Mouse (Mus musculus): ENCODE results near the gene Zbtb37. TPM values are rescaled to one million over a fixed set of nuclear protein-coding genes. Genes with fewer than 3 reads are reported as not detected.

Zbtb37 gene
- polyA plus RNA-seq (2015; fragmentation: Nextera tagmentation; extraction: Ambion mirVana), result 10.7 and 11.5 TPM in 2 replicates

DNA sequence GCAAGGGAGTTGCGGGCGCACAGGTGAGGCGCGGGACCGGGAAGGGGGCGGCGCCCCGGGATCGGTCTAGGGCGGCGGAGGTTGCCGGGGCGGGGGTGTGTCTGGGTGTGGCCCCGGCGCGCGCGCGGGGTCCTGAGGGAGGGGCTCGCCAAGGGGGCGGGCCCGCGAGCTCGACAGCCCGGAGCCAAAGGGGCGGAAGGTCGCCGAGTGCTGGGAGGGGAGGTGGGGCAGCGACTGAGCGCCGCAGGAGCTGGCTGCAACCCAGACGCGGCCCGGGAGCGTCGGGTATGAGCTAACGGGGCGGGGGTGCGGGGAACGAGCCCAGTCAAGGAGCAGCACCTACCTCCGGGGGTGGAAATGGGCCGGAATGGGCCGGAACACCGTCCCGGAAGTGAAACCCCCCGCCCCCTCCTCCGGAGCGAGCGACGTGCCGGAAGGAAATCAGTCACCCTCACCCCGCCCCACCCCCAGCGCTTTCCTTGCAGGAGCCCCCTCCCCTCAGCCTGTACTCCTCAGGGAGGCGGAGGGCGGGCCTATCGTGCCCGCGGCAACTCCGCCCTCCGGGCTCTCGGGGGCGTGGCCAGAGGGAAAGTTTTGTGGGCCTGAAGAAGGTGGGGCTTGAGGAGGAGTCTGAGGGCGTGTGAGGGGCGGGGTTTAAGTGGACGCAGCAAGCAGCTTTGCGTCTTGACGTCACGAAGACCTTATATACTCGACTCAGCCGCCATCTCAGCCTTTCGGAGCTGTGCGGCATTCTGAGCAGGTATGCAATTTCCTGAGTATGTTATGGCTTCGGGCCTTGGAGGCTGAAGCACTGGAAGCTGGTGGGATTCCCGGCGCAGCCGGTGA lies at the start of gene Zbtb37:
Gene Zbtb37, minus strand, starts transcription at position 415 of the 846 bp plus-strand sequence.
- peak; percentile 96 for ATAC-seq (ENCODE audit: low FRiP score)
- Histone ChIP-seq H3K4me3 (peak within 1 kb of the TSS; percentile 81), H3K4me1 (replicated peaks) (peaks cover 45% of the 10 kb centered on the region), H3K9ac (peak within 1 kb of the TSS; percentile 95), H3K27ac (peak within 1 kb of the TSS; percentile 93), H3K27me3 (no peaks in the 10 kb centered on the region), H3K9me3 (no peaks in the 10 kb centered on the region), H3K36me3 (peaks cover 59% of the 10 kb centered on the region), H3K4me2 (peak within 1 kb of the TSS; percentile 88)
- WGBS, result under 1% methylated on average over 72 of the region's 76 CpGs

GRCm38 (mm10) chr1:161077243-161077642 lies 42.6 kb upstream of the Zbtb37 start:
- H3K4me2 ChIP-seq, result no peak overlapping the region
- H3K9ac ChIP-seq, result no peak overlapping the region
- no peaks in the 10 kb centered on the region for H3K27me3 ChIP-seq
- WGBS, result 94% methylated on average over 3 of the region's 3 CpGs
- ATAC-seq (ENCODE audit: low FRiP score), result no peak
- H3K4me1 ChIP-seq (replicated peaks), result peaks cover 18% of the 10 kb centered on the region
- H3K4me3 ChIP-seq, result no peak overlapping the region
- no peak overlapping the region for H3K27ac ChIP-seq
- no peaks in the 10 kb centered on the region for H3K36me3 ChIP-seq
- no peaks in the 10 kb centered on the region for H3K9me3 ChIP-seq

- Histone ChIP-seq H3K27ac (no peak overlapping the region), H3K27me3 (no peaks in the 10 kb centered on the region), H3K9ac (no peak overlapping the region), H3K4me2 (no peak overlapping the region), H3K4me3 (no peak overlapping the region), H3K4me1 (replicated peaks) (peaks cover 28% of the 10 kb centered on the region), H3K36me3 (no peaks in the 10 kb centered on the region), H3K9me3 (no peaks in the 10 kb centered on the region)
- ATAC-seq (ENCODE audit: low FRiP score), result no peak
- 91% methylated on average over 6 of the region's 6 CpGs for WGBS
Measured at GRCm38 (mm10) chr1:161076238-161076637, 41.6 kb upstream of the Zbtb37 start.

DNA sequence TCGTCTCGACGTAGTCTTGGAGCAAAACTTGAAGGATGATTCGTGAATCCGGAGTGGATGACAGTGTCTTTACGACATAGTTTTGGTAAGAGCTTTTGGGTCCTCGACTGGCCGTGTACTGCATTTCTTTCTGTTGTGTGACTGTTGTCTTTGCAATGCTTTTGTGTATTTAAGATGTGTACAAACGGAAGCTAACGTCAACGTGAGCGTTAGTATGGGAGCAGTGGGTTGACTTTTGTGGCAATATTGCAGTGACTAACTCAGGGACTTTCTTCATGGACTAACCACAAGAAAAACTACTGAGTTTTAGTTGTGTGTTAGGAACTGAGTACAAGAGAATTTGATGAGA lies 36.6 kb upstream of the Zbtb37 start:
- H3K9me3 ChIP-seq, result no peaks in the 10 kb centered on the region
- no peak for ATAC-seq (ENCODE audit: low FRiP score)
- peak overlapping the region; percentile 66 for H3K4me3 ChIP-seq
- no peak overlapping the region for H3K27ac ChIP-seq
- under 1% methylated on average over 12 of the region's 12 CpGs for WGBS
- peak overlapping the region; percentile 77 for H3K9ac ChIP-seq
- no peaks in the 10 kb centered on the region for H3K27me3 ChIP-seq
- no peaks in the 10 kb centered on the region for H3K36me3 ChIP-seq
- peak overlapping the region; percentile 74 for H3K4me2 ChIP-seq
- H3K4me1 ChIP-seq (replicated peaks), result peaks cover 37% of the 10 kb centered on the region

DNA sequence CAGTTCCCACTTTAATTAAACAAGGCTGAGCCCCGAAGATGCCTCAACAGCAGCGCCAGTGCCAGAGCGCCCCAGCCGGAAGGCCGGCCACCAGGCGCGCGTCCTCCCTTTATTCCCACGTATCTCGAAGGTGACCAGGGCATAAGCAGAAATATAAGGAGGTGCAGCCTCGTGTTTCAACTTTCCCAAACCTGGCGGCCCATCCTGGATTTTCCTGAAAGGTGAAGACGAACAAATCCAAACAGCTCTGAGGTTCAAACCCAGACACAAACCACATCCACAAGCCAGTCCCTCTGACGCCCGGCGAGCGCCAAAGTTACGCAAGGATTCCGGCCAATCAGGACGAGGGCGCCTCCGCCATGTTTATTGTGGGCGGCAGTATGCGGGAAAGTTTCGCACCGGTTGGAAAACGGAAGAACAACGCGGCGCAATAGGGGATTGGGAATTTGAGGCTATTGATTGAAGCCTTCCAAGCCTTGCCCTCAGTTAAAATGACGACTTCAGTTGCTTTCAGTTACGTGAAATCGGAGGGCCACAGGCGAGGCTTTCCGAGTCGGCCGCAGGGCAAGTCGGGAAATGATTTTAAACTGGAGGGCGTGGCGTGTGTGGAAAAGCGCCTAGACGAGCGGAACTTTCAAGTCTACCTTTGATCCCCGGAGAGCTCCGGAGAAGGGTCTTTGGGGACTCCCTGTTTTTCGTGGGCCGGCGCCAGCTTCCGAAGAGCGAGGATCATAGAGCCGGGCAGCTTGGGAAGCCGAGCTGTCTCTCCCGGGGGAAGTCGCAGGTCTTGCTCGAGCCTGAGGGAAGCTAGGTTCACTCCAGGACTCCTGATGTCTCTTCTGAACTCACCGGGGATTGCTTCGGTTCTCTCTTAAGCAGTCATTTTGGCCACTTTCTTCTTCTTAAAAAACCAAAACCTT lies 36.0 kb upstream of the Zbtb37 start, which contains the start of the genes Dars2 and Cenpl:
Gene Dars2, minus strand, starts transcription at position 307 of the 920 bp plus-strand sequence.
Gene Cenpl, plus strand, starts transcription at position 362 of the 920 bp plus-strand sequence.
- H3K27me3 ChIP-seq, result no peaks in the 10 kb centered on the region
- ATAC-seq (ENCODE audit: low FRiP score), result peak; percentile 99
- under 1% methylated on average over 57 of the region's 57 CpGs for WGBS

GRCm38 (mm10) chr1:161063351-161063750 lies 28.7 kb upstream of the Zbtb37 start:
- Histone ChIP-seq H3K9me3 (no peaks in the 10 kb centered on the region), H3K4me2 (no peak overlapping the region), H3K27ac (no peak overlapping the region), H3K27me3 (no peaks in the 10 kb centered on the region), H3K36me3 (peaks cover 30% of the 10 kb centered on the region), H3K9ac (no peak overlapping the region), H3K4me3 (no peak overlapping the region), H3K4me1 (replicated peaks) (no peaks in the 10 kb centered on the region)
- ATAC-seq (ENCODE audit: low FRiP score), result no peak
- 100% methylated on average over 1 of the region's 1 CpGs for WGBS

More for the DNA sequence above, 36.0 kb upstream of the Zbtb37 start, which contains the start of the genes Dars2 and Cenpl:
- Histone ChIP-seq H3K36me3 (no peaks in the 10 kb centered on the region), H3K4me1 (replicated peaks) (peaks cover 37% of the 10 kb centered on the region), H3K9ac (peak within 1 kb of the TSS; percentile 85), H3K27ac (peak within 1 kb of the TSS; percentile 78), H3K4me2 (peak within 1 kb of the TSS; percentile 90), H3K4me3 (peak within 1 kb of the TSS; percentile 66), H3K9me3 (no peaks in the 10 kb centered on the region)

- no peaks in the 10 kb centered on the region for H3K9me3 ChIP-seq
- H3K4me3 ChIP-seq, result no peak overlapping the region
- no peak overlapping the region for H3K4me2 ChIP-seq
- ATAC-seq (ENCODE audit: low FRiP score), result no peak
- H3K27me3 ChIP-seq, result no peaks in the 10 kb centered on the region
- no peaks in the 10 kb centered on the region for H3K4me1 ChIP-seq (replicated peaks)
- peaks cover 56% of the 10 kb centered on the region for H3K36me3 ChIP-seq
- WGBS, result 97% methylated on average over 1 of the region's 1 CpGs
- no peak overlapping the region for H3K27ac ChIP-seq
- no peak overlapping the region for H3K9ac ChIP-seq
Measured at GRCm38 (mm10) chr1:161057164-161057563, 22.5 kb upstream of the Zbtb37 start.

GRCm38 (mm10) chr1:161046972-161047371 lies 12.3 kb upstream of the Zbtb37 start:
- 88% methylated on average over 3 of the region's 3 CpGs for WGBS
- H3K27me3 ChIP-seq, result no peaks in the 10 kb centered on the region
- no peaks in the 10 kb centered on the region for H3K4me1 ChIP-seq (replicated peaks)
- H3K4me2 ChIP-seq, result no peak overlapping the region
- H3K9ac ChIP-seq, result no peak overlapping the region
- no peak overlapping the region for H3K4me3 ChIP-seq
- no peaks in the 10 kb centered on the region for H3K9me3 ChIP-seq
- H3K27ac ChIP-seq, result no peak overlapping the region
- no peak for ATAC-seq (ENCODE audit: low FRiP score)
- peaks cover 65% of the 10 kb centered on the region for H3K36me3 ChIP-seq

DNA sequence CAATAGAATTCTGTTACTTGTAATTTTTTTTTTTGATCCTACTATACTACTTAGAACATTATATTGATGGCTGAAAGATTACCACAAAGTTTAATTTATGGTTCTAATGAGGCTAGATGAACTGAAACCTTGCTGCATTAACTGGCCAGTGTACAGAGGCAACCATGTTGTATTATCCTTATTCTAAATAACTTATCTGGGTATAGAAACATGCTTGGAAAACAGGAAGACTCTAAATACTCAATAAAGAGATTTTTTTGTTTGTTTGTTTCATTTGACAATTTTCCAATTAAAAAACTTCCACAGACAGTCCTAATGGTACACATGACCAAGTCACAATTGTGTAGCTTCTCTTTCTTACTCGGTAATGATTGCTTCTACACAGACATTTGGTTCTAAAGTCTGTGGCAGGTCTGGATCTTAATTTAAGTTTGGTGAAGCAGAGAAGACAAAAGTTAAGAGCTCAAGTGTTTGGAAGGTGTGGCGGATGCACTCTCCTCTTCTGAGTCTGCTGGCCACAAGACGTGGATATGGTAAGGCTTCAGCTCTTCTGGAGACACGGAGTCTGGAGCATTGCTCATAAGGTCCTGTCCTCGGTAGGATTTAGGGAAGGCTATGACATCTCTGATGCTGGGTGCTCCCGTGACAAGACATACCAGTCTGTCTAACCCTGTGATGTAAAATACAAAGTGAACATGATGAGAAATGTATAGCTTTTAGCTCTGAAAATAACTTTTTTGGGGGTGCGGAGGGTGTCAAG lies 6.8 kb upstream of the Zbtb37 start:
- ATAC-seq (ENCODE audit: low FRiP score), result no peak
- Histone ChIP-seq H3K4me3 (no peak overlapping the region), H3K27ac (no peak overlapping the region), H3K27me3 (no peaks in the 10 kb centered on the region), H3K4me1 (replicated peaks) (peaks cover 26% of the 10 kb centered on the region), H3K9ac (no peak overlapping the region), H3K36me3 (peaks cover 65% of the 10 kb centered on the region), H3K4me2 (no peak overlapping the region), H3K9me3 (no peaks in the 10 kb centered on the region)
- WGBS, result 96% methylated on average over 7 of the region's 7 CpGs

- Histone ChIP-seq H3K27ac (no peak overlapping the region), H3K4me3 (no peak overlapping the region), H3K9me3 (no peaks in the 10 kb centered on the region), H3K4me2 (no peak overlapping the region), H3K27me3 (no peaks in the 10 kb centered on the region), H3K36me3 (peaks cover 61% of the 10 kb centered on the region), H3K9ac (no peak overlapping the region), H3K4me1 (replicated peaks) (peaks cover 27% of the 10 kb centered on the region)
- no peak for ATAC-seq (ENCODE audit: low FRiP score)
Measured at GRCm38 (mm10) chr1:161040855-161041254, 6.2 kb upstream of the Zbtb37 start.

GRCm38 (mm10) chr1:161040426-161040770 lies 5.7 kb upstream of the Zbtb37 start:
- H3K4me3 ChIP-seq, result no peak overlapping the region
- H3K27ac ChIP-seq, result peak overlapping the region; percentile 49; the same call in 1 of the 2 replicates
- H3K4me2 ChIP-seq, result no peak overlapping the region
- peaks cover 56% of the 10 kb centered on the region for H3K36me3 ChIP-seq
- WGBS, result 63% methylated on average over 1 of the region's 1 CpGs
- no peaks in the 10 kb centered on the region for H3K27me3 ChIP-seq
- no peaks in the 10 kb centered on the region for H3K9me3 ChIP-seq
- ATAC-seq (ENCODE audit: low FRiP score), result no peak
- no peak overlapping the region for H3K9ac ChIP-seq
- H3K4me1 ChIP-seq (replicated peaks), result peaks cover 27% of the 10 kb centered on the region
